Mouse (Mus musculus) liver, adult 2 months (tissue): ENCODE data around the gene Agbl1. TPM values are rescaled to one million over a fixed set of nuclear protein-coding genes. Genes with fewer than 3 reads are reported as not detected.

Experiments used
- DNase-seq: peaks from one replicate; pipeline ENCODE4 v3.0.0-alpha.2; 2011; ENCODE audit warnings: low read depth, low spot score; ENCODE audit errors: extremely low read depth
- H3K27ac ChIP-seq: fragments of 200-500 bp; replicated peaks from 2 replicates; pipeline ENCODE4 v1.5.1; 2012; ENCODE audit warnings: low read depth, mild to moderate bottlenecking, control low read depth, inconsistent platforms, low read length; ENCODE audit not compliant: insufficient read depth
- H3K27me3 ChIP-seq: fragments of 200-500 bp; 2 replicates; pipeline ENCODE4 v1.6.1; 2012; ENCODE audit warnings: mild to moderate bottlenecking, moderate library complexity, low read length, inconsistent platforms; ENCODE audit not compliant: control insufficient read depth, insufficient read depth
- H3K36me3 ChIP-seq: fragments of 200-500 bp; 2 replicates; pipeline ENCODE4 v1.6.1; 2012; ENCODE audit warnings: low read length, inconsistent platforms; ENCODE audit not compliant: control insufficient read depth, insufficient read depth
- H3K4me1 ChIP-seq: fragments of 200-500 bp; 2 replicates; pipeline ENCODE4 v1.6.1; 2011; ENCODE audit warnings: low read length; ENCODE audit not compliant: control insufficient read depth, insufficient read depth
- H3K4me3 ChIP-seq: fragments of 200-500 bp; 2 replicates; pipeline ENCODE4 v1.5.1; 2011; ENCODE audit warnings: low read depth, mild to moderate bottlenecking, control low read depth, low read length, moderate library complexity; ENCODE audit not compliant: insufficient read depth
- H3K79me2 ChIP-seq: fragments of 200-500 bp; 2 replicates; pipeline ENCODE4 v1.6.1; 2012; ENCODE audit warnings: inconsistent platforms, mild to moderate bottlenecking, low read length, moderate library complexity; ENCODE audit not compliant: control insufficient read depth, insufficient read depth
- H3K9ac ChIP-seq: fragments of 200-500 bp; 2 replicates; pipeline ENCODE4 v1.6.1; 2012; ENCODE audit warnings: low read depth, mild to moderate bottlenecking, control low read depth, inconsistent platforms, low read length
- CTCF ChIP-seq: fragments of 200-500 bp; IDR thresholded peaks from 2 replicates; pipeline ENCODE4 v1.5.1; 2011; ENCODE audit warnings: low read depth, low read length, control low read depth
- POLR2A ChIP-seq: fragments of 200-500 bp; IDR thresholded peaks from 2 replicates; pipeline ENCODE4 v1.6.1; 2011; ENCODE audit warnings: low read length, control low read depth; ENCODE audit not compliant: insufficient read depth; ENCODE audit errors: extremely low read depth
- WGBS: fragments of 180-500 bp; shearing (Covaris S2); methylation state at CpG from one replicate; pipeline ENCODE4 v1.1.7; 2018; 5-methylcytosine and 5-hydroxymethylcytosine counted together
- polyA plus RNA-seq: library from polyadenylated mRNA; depleted of rRNA; stranded (reverse); fragments of >200 nt; gene quantifications from 2 replicates; pipeline ENCODE4 v1.2.3, GENCODE M21; 2012
- total RNA-seq: library from RNA; depleted of rRNA; stranded (reverse); fragments of >200 nt; gene quantifications from 2 replicates; pipeline ENCODE4 v1.2.3, GENCODE M21; 2014

Agbl1 gene
- total and polyA plus RNA-seq, 2 experiments: not detected

DNA sequence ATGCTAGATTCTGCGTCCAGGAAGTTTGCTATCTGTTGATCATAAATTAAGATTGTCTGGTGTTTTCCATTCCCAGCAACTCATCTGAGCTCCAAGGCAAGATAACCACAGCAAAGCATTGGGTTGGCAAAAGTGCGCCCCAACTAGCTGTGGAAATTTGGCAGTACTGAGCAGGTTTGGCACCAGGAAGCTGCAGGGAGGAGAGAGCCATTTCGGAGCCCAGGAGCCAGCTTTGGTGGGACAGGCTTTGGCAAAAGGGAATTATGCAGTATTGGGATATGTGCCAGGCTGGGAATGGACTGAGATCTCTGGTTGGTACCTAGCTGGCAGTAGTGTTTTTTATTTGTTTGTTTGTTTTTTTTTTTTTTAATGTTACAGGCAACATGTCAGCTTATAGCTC is 612.5 kb downstream of the Agbl1 start:
- H3K4me1 ChIP-seq: no peaks in the 10 kb centered on the region
- TF ChIP-seq CTCF (no peak), POLR2A (no peak)
- H3K79me2 ChIP-seq: no peaks in the 10 kb centered on the region
- H3K9ac ChIP-seq: no peak overlapping the region
- DNase-seq: no peak
- no peaks in the 10 kb centered on the region for H3K27me3 ChIP-seq
- H3K27ac ChIP-seq: no peak overlapping the region
- 82% methylated on average over 3 of the region's 3 CpGs for WGBS
- H3K4me3 ChIP-seq: no peak overlapping the region
- H3K36me3 ChIP-seq: no peaks in the 10 kb centered on the region

DNA sequence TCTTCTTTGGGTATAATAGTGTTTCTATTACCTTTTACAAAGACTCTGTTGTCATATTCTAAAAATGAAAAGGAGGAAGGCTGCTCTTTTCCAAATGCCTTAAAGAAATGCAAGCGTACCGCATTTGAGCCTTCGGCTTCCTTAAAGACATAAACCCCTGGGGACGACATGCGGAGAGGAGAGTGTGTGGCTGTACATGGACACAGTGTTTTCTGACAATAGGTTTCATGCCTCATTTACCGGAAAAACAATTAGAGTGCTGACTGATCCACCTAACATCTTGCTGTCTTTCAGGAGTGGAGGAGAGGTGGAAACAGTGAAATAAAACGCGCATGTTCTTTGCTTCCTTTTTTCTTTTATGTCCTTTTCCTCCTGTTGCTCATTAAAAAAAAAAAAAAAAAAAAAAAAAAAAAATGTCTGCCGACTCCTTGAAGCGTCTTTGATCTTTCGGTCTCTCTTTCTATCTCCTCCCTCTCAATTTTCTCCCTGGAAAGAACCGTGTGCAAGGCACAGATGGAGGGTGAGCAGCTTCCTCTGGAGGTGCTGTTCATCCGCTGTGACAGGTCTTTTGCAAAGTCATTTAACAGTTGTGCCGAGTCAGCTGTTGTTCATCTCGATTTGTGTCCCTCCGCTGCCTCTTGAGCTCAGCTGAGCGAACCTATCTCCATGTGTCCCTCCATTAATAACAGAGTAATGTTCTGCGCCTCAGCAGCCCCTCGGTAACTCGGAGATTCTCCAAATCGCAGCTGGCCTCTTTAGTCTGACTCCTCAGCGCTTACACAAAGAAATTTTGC is 659.9 kb downstream of the Agbl1 start:
- Histone ChIP-seq H3K79me2 (no peaks in the 10 kb centered on the region), H3K4me3 (no peak overlapping the region), H3K36me3 (no peaks in the 10 kb centered on the region), H3K4me1 (no peaks in the 10 kb centered on the region), H3K27me3 (no peaks in the 10 kb centered on the region), H3K27ac (no peak overlapping the region), H3K9ac (no peak overlapping the region)
- no peak for TF ChIP-seq CTCF
- TF ChIP-seq POLR2A: no peak
- no peak for DNase-seq
- WGBS: 85% methylated on average over 22 of the region's 22 CpGs

DNA sequence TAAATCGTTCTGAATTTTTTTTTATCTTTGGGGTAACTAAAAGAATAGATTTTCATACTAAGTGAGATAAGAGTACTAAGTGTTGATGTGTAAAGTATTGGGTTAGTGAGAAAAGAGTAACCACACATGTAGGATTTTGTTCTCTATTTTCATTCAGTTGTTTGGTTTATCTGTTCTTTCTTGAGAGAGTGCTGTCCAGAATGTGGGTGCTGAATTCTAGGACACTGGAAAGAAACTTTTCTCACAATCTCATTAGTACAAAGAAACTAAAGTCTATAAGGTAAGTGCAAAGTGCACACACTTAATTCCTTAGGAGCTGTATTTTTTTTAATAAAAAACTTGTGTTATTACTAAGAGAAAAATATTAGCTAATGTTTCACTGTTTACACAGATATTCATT is 674.4 kb downstream of the Agbl1 start:
- no peak for TF ChIP-seq POLR2A
- no peak for TF ChIP-seq CTCF
- no peaks in the 10 kb centered on the region for H3K27me3 ChIP-seq
- H3K4me1 ChIP-seq: no peaks in the 10 kb centered on the region
- no peak overlapping the region for H3K4me3 ChIP-seq
- no peak overlapping the region for H3K27ac ChIP-seq
- DNase-seq: no peak
- WGBS: 87% methylated on average over 1 of the region's 1 CpGs
- no peak overlapping the region for H3K9ac ChIP-seq
- no peaks in the 10 kb centered on the region for H3K36me3 ChIP-seq
- no peaks in the 10 kb centered on the region for H3K79me2 ChIP-seq

DNA sequence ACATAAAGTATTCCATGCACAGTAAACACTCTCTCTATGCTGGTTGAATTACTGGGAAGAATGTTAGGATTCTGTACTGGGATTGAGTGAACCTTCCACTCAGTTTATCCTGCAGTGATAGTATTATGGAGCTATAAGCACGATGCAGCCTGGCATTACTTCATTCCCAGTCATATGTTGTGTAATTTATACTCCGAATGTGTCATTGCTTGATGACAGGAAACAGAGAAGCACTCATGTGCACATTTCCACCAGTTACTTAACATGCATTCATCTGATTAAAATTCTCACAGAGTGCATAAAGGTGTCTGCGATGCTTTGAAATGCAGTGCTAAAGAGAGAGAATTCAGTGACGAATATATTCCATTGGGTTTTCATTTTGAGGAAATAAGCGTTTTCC is 682.0 kb downstream of the Agbl1 start:
- Histone ChIP-seq H3K4me3 (no peak overlapping the region), H3K27ac (no peak overlapping the region), H3K4me1 (no peaks in the 10 kb centered on the region), H3K36me3 (no peaks in the 10 kb centered on the region), H3K27me3 (no peaks in the 10 kb centered on the region), H3K9ac (no peak overlapping the region), H3K79me2 (no peaks in the 10 kb centered on the region)
- DNase-seq: no peak
- TF ChIP-seq POLR2A: no peak
- no peak for TF ChIP-seq CTCF
- WGBS: 80% methylated on average over 5 of the region's 5 CpGs

DNA sequence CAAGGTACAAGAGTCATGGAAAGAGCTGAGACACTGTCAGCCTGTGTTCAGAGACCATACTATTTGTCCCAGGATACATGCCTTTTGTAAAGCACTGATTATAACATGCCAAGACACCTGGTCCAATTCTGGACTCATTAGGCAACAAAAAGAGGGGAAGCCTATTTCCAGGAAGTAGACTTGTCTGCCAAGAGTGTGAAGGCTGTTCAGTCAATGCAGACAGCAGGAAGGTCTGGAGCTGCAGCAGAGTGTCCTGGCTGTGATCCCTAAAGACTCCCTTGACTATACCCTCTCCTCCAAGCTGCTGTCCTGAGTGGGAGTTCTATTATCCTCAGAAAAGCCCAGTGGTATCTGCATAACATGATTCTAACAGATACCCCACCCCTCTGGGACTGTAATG is 689.2 kb downstream of the Agbl1 start:
- DNase-seq: no peak
- no peaks in the 10 kb centered on the region for H3K27me3 ChIP-seq
- TF ChIP-seq POLR2A (no peak), CTCF (no peak)

DNA sequence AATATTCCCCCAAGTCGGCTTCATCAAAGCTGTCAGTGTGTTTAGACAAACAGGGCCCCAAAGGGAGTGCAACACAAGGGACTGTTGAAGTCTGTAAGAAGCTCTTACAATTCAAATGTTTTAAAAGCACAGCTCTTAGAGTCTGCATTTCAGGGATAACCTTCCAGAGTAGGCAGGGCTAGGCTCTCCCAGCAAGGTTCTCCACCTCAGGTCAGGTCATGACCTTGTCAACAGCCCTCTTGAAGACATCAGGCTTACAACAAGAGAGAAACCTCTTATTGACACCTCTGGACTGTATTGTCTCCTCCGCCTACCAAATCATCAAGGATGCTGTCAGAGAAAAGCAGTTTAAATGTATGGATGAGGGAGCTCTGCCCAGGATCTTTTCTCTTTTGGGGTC is 692.0 kb downstream of the Agbl1 start:
- no peak for TF ChIP-seq CTCF
- TF ChIP-seq POLR2A: no peak
- no peak overlapping the region for H3K27ac ChIP-seq
- no peak for DNase-seq
- no peak overlapping the region for H3K4me3 ChIP-seq
- H3K79me2 ChIP-seq: no peaks in the 10 kb centered on the region
- H3K36me3 ChIP-seq: no peaks in the 10 kb centered on the region
- no peak overlapping the region for H3K9ac ChIP-seq
- H3K4me1 ChIP-seq: no peaks in the 10 kb centered on the region
- H3K27me3 ChIP-seq: no peaks in the 10 kb centered on the region
- 50% methylated on average over 2 of the region's 2 CpGs for WGBS

More for the DNA sequence above, 689.2 kb downstream of the Agbl1 start:
- no peaks in the 10 kb centered on the region for H3K36me3 ChIP-seq
- no peak overlapping the region for H3K9ac ChIP-seq
- H3K27ac ChIP-seq: no peak overlapping the region
- H3K4me1 ChIP-seq: no peaks in the 10 kb centered on the region
- no peak overlapping the region for H3K4me3 ChIP-seq
- no peaks in the 10 kb centered on the region for H3K79me2 ChIP-seq
